Mouse (Mus musculus): ENCODE data around the gene Dmrtc1c1. TPM values are rescaled to one million over a fixed set of nuclear protein-coding genes. Genes with fewer than 3 reads are reported as not detected.

Gene Dmrtc1c1
- not detected for polyA plus RNA-seq (2014; fragmentation: Illumina TruSeq; extraction: RNeasy Lipid Tissue Mini Kit (QIAGEN cat#74804))

GRCm38 (mm10) chrX:102802663-102803062 is at the start of gene Dmrtc1c1:
Gene Dmrtc1c1 (plus strand): TSS chrX:102802963.

GRCm38 (mm10) chrX:102854516-102854915 is 51.8 kb downstream of the Dmrtc1c1 start, which contains the start of gene Dmrtc1c2:
Gene Dmrtc1c2 (minus strand): TSS chrX:102854616.

Other genes starting within 250 kb of the Dmrtc1c1 start
- 14.1 TPM for gene Phka1, start 158.7 kb upstream of the Dmrtc1c1 start, polyA plus RNA-seq (2014; fragmentation: Illumina TruSeq; extraction: RNeasy Lipid Tissue Mini Kit (QIAGEN cat#74804))
- gene Gm3880, start 116.0 kb upstream of the Dmrtc1c1 start, polyA plus RNA-seq (2014; fragmentation: Illumina TruSeq; extraction: RNeasy Lipid Tissue Mini Kit (QIAGEN cat#74804)) = not detected
- gene Gm9112, start 95.3 kb upstream of the Dmrtc1c1 start, polyA plus RNA-seq (2014; fragmentation: Illumina TruSeq; extraction: RNeasy Lipid Tissue Mini Kit (QIAGEN cat#74804)) = not detected
- not detected for gene Dmrtc1b, start 95.1 kb upstream of the Dmrtc1c1 start, polyA plus RNA-seq (2014; fragmentation: Illumina TruSeq; extraction: RNeasy Lipid Tissue Mini Kit (QIAGEN cat#74804))
- not detected for gene Dmrtc1c2, start 51.7 kb downstream of the Dmrtc1c1 start, polyA plus RNA-seq (2014; fragmentation: Illumina TruSeq; extraction: RNeasy Lipid Tissue Mini Kit (QIAGEN cat#74804))
- gene 1700031F05Rik, start 65.0 kb downstream of the Dmrtc1c1 start, polyA plus RNA-seq (2014; fragmentation: Illumina TruSeq; extraction: RNeasy Lipid Tissue Mini Kit (QIAGEN cat#74804)) = not detected
- 3.6 TPM for gene Dmrtc1a, start 105.7 kb downstream of the Dmrtc1c1 start, polyA plus RNA-seq (2014; fragmentation: Illumina TruSeq; extraction: RNeasy Lipid Tissue Mini Kit (QIAGEN cat#74804))
- not detected for gene 1700011M02Rik, start 105.9 kb downstream of the Dmrtc1c1 start, polyA plus RNA-seq (2014; fragmentation: Illumina TruSeq; extraction: RNeasy Lipid Tissue Mini Kit (QIAGEN cat#74804))
- gene 1700018G05Rik, start 125.4 kb downstream of the Dmrtc1c1 start, polyA plus RNA-seq (2014; fragmentation: Illumina TruSeq; extraction: RNeasy Lipid Tissue Mini Kit (QIAGEN cat#74804)) = not detected

Measured in ovary, adult 10 weeks (tissue).